Mouse (Mus musculus) T-helper 2 cell (primary cell): Measurements from ENCODE around the gene Arhgap18.

Experiments
- in situ Hi-C: fragments of 300-600 bp; cut with MboI, MseI; formaldehyde crosslinking; loops from one replicate; pipeline ENCODE4 v1.15.1; 2025; ENCODE audit warnings: high pct_unique_total_duplicates

The Arhgap18 gene

GRCm38 (mm10) chr10:26827315-26827714 lies 74.1 kb downstream of the Arhgap18 start:
- in situ Hi-C loops = no loop called here

GRCm38 (mm10) chr10:26828412-26829137 lies 75.4 kb downstream of the Arhgap18 start:
- in situ Hi-C loops = no loop called here

- in situ Hi-C loops = no loop called here
Measured at GRCm38 (mm10) chr10:26832068-26832467, 78.8 kb downstream of the Arhgap18 start.

- in situ Hi-C loops = no loop called here
Measured at GRCm38 (mm10) chr10:26832669-26833249, 79.5 kb downstream of the Arhgap18 start.

GRCm38 (mm10) chr10:26833393-26833792 lies 80.2 kb downstream of the Arhgap18 start:
- in situ Hi-C loops = no loop called here

GRCm38 (mm10) chr10:26849311-26849710 lies 96.1 kb downstream of the Arhgap18 start:
- in situ Hi-C loops = no loop called here

- in situ Hi-C loops = no loop called here
Measured at GRCm38 (mm10) chr10:26849854-26850253, 96.6 kb downstream of the Arhgap18 start.

- in situ Hi-C loops = no loop called here
Measured at GRCm38 (mm10) chr10:26854556-26855100, 101.4 kb downstream of the Arhgap18 start.

GRCm38 (mm10) chr10:26855851-26856535 lies 102.8 kb downstream of the Arhgap18 start:
- in situ Hi-C loops = no loop called here

- in situ Hi-C loops = no loop called here
Measured at GRCm38 (mm10) chr10:26857583-26857982, 104.4 kb downstream of the Arhgap18 start.

GRCm38 (mm10) chr10:26858537-26858936 lies 105.3 kb downstream of the Arhgap18 start:
- in situ Hi-C loops = no loop called here

- in situ Hi-C loops = no loop called here
Measured at GRCm38 (mm10) chr10:26861231-26861630, 108.0 kb downstream of the Arhgap18 start.

GRCm38 (mm10) chr10:26862207-26862606 lies 109.0 kb downstream of the Arhgap18 start:
- in situ Hi-C loops = no loop called here

- in situ Hi-C loops = no loop called here
Measured at GRCm38 (mm10) chr10:26863982-26864381, 110.8 kb downstream of the Arhgap18 start.

GRCm38 (mm10) chr10:26870802-26871201 lies 117.6 kb downstream of the Arhgap18 start:
- in situ Hi-C loops = no loop called here

GRCm38 (mm10) chr10:26877309-26877708 lies 124.1 kb downstream of the Arhgap18 start:
- in situ Hi-C loops = no loop called here

GRCm38 (mm10) chr10:26878924-26879600 lies 125.8 kb downstream of the Arhgap18 start:
- in situ Hi-C loops = no loop called here

GRCm38 (mm10) chr10:26884949-26885348 lies 131.7 kb downstream of the Arhgap18 start:
- in situ Hi-C loops = loop anchor here (5.0 kb wide), 3 partner anchors 168 to 513 kb away; no protein-coding TSS in a partner anchor

GRCm38 (mm10) chr10:26889226-26889625 lies 136.0 kb downstream of the Arhgap18 start:
- in situ Hi-C loops = loop anchor here (5.0 kb wide), 2 partner anchors 392 to 517 kb away; no protein-coding TSS in a partner anchor

GRCm38 (mm10) chr10:26889754-26890153 lies 136.5 kb downstream of the Arhgap18 start:
- in situ Hi-C loops = loop anchor here (5.0 kb wide), 3 partner anchors 137 to 517 kb away; partner anchors contain the start of gene Arhgap18

- in situ Hi-C loops = loop anchor here (5.0 kb wide), 1 partner anchor 138 kb away; the partner anchor contains the start of gene Arhgap18
Measured at GRCm38 (mm10) chr10:26890269-26890955, 137.2 kb downstream of the Arhgap18 start.
